ENCODE assay signal across 8 mouse cellular contexts in genomic region chr2:13372256-13372824, GRCm38 (mm10).
DNase-seq lines count a peak whose midpoint lies in the region; ATAC-seq lines count a peak whose summit lies in the region.

No protein-coding gene starts in this region.

- H3K4me3 ChIP-seq in intestine, embryonic 14.5 days (ENCODE audit: low read depth, low read length) = no peak overlapping the region
- no peak overlapping the region for H3K4me3 ChIP-seq in lung, embryonic 15.5 days
- H3K4me3 ChIP-seq in stomach, embryonic 14.5 days (ENCODE audit: low read depth, low read length) = no peak overlapping the region

- H3K9ac ChIP-seq in intestine, embryonic 14.5 days (ENCODE audit: low read length) = no peak overlapping the region
- no peak overlapping the region for H3K9ac ChIP-seq in lung, embryonic 15.5 days
- H3K9ac ChIP-seq in stomach, embryonic 14.5 days (replicated peaks; ENCODE audit: low read depth, low read length) = no peak overlapping the region

- peak; percentile 59 for DNase-seq in urinary bladder, postnatal 14 days (ENCODE audit: low spot score)
- no peak for DNase-seq in urinary bladder, postnatal 10 days (ENCODE audit: low spot score)
- peak; percentile 52 for DNase-seq in gastrocnemius, postnatal 14 days
- peak; percentile 60 for DNase-seq in intestine, embryonic 14.5 days (ENCODE audit: low spot score)
- DNase-seq in layer of hippocampus, postnatal 25 days (ENCODE audit: extremely low spot score in 1 of 2, low spot score in 1 of 2) = no peak
- no peak for DNase-seq in B cell, adult 2 months

- peak overlapping the region; percentile 91 for H3K27ac ChIP-seq in intestine, embryonic 14.5 days (ENCODE audit: low read depth)
- H3K27ac ChIP-seq in lung, embryonic 15.5 days = peak overlapping the region; percentile 90
- peak overlapping the region; percentile 94 for H3K27ac ChIP-seq in stomach, embryonic 14.5 days (ENCODE audit: low read length)

- no peaks in the 10 kb centered on the region for H3K27me3 ChIP-seq in intestine, embryonic 14.5 days (replicated peaks; ENCODE audit: control insufficient read depth, insufficient read depth, low read length)
- no peaks in the 10 kb centered on the region for H3K27me3 ChIP-seq in lung, embryonic 15.5 days
- no peaks in the 10 kb centered on the region for H3K27me3 ChIP-seq in stomach, embryonic 14.5 days (ENCODE audit: control insufficient read depth, insufficient read depth, low read length)

- no peaks in the 10 kb centered on the region for H3K36me3 ChIP-seq in intestine, embryonic 14.5 days (ENCODE audit: control insufficient read depth, insufficient read depth, low read length)
- no peaks in the 10 kb centered on the region for H3K36me3 ChIP-seq in lung, embryonic 15.5 days
- no peaks in the 10 kb centered on the region for H3K36me3 ChIP-seq in stomach, embryonic 14.5 days (ENCODE audit: control insufficient read depth, insufficient read depth, low read length)

- 0% methylated on average over 5 of the region's 5 CpGs for WGBS in intestine, embryonic 14.5 days
- WGBS in lung, embryonic 15.5 days = under 1% methylated on average over 5 of the region's 5 CpGs
- WGBS in stomach, embryonic 14.5 days = 6% methylated on average over 5 of the region's 5 CpGs

- no peaks in the 10 kb centered on the region for H3K9me3 ChIP-seq in intestine, embryonic 14.5 days (ENCODE audit: control insufficient read depth, low read length)
- H3K9me3 ChIP-seq in lung, embryonic 15.5 days = no peaks in the 10 kb centered on the region
- H3K9me3 ChIP-seq in stomach, embryonic 14.5 days (ENCODE audit: control insufficient read depth, low read depth, low read length) = no peaks in the 10 kb centered on the region

- peak overlapping the region; percentile 22; the same call in 1 of the 2 replicates for H3K4me2 ChIP-seq in intestine, embryonic 14.5 days (ENCODE audit: low read length)
- no peak overlapping the region for H3K4me2 ChIP-seq in lung, embryonic 15.5 days
- 0 out of 2 replicates have a peak overlapping the region, but pooled peaks have one; percentile 5 for H3K4me2 ChIP-seq in stomach, embryonic 14.5 days (replicated peaks; ENCODE audit: low read depth, low read length)

- intact Hi-C loops in gastrocnemius, postnatal 14 days (cut with DNase I; ENCODE audit: low total_unique reads) = no loop called here

- peaks cover 10% of the 10 kb centered on the region for H3K4me1 ChIP-seq in intestine, embryonic 14.5 days (replicated peaks; ENCODE audit: control insufficient read depth, insufficient read depth, low read length)
- peaks cover 23% of the 10 kb centered on the region for H3K4me1 ChIP-seq in lung, embryonic 15.5 days
- H3K4me1 ChIP-seq in stomach, embryonic 14.5 days (ENCODE audit: control insufficient read depth, insufficient read depth, low read length) = peaks cover 24% of the 10 kb centered on the region

- peak; percentile 94 for ATAC-seq in intestine, embryonic 14.5 days (replicated peaks; ENCODE audit: low FRiP score, low TSS enrichment, low read depth)
- peak; percentile 94 for ATAC-seq in lung, embryonic 15.5 days (ENCODE audit: borderline replicate concordance, extremely low read depth, low FRiP score, low TSS enrichment)
- ATAC-seq in stomach, embryonic 14.5 days (ENCODE audit: insufficient number of reproducible peaks, insufficient read depth, low FRiP score, low read depth) = peak; percentile 92

Comparison
In these comparisons a context has a peak if more than half of its experiments do, and no peak if none do; other contexts are left out.
1. DNase-seq: peak in urinary bladder, postnatal 14 days (single experiment), gastrocnemius, postnatal 14 days (single experiment) and intestine, embryonic 14.5 days (single experiment); none in urinary bladder, postnatal 10 days (single experiment), layer of hippocampus, postnatal 25 days (0 of 2) and B cell, adult 2 months (0 of 2).
2. Peak in every context shown above with its lines, with median percentiles within 50 percentile points of each other: ATAC-seq and H3K27ac ChIP-seq.